Mouse (Mus musculus) E14TG2a.4 (cell line): ENCODE data around the gene Tcp10b.
"Not testable (repeated sequence)": the region's sequence is repeated elsewhere in the genome, so short reads cannot be mapped to it uniquely, and the experiment has no call there.

Experiments used
- H3K27me3 ChIP-seq: 2 replicates; pipeline ENCODE4 v1.6.1; 2014; ENCODE audit warnings: low read length, control low read depth; ENCODE audit not compliant: insufficient read depth
- H3K36me3 ChIP-seq: 2 replicates; pipeline ENCODE4 v1.6.1; 2014; ENCODE audit warnings: low read length, control low read depth; ENCODE audit not compliant: insufficient read depth
- H3K4me1 ChIP-seq: replicated peaks from 2 replicates; pipeline ENCODE4 v1.6.1; 2014; ENCODE audit warnings: low read depth, low read length, control low read depth
- H3K4me3 ChIP-seq: replicated peaks from 2 replicates; pipeline ENCODE4 v1.5.1; 2014; ENCODE audit warnings: mild to moderate bottlenecking, low read length
- H3K9me3 ChIP-seq: 2 replicates; pipeline ENCODE4 v1.6.1; 2014; ENCODE audit warnings: low read length, control low read depth

Tcp10b gene

DNA sequence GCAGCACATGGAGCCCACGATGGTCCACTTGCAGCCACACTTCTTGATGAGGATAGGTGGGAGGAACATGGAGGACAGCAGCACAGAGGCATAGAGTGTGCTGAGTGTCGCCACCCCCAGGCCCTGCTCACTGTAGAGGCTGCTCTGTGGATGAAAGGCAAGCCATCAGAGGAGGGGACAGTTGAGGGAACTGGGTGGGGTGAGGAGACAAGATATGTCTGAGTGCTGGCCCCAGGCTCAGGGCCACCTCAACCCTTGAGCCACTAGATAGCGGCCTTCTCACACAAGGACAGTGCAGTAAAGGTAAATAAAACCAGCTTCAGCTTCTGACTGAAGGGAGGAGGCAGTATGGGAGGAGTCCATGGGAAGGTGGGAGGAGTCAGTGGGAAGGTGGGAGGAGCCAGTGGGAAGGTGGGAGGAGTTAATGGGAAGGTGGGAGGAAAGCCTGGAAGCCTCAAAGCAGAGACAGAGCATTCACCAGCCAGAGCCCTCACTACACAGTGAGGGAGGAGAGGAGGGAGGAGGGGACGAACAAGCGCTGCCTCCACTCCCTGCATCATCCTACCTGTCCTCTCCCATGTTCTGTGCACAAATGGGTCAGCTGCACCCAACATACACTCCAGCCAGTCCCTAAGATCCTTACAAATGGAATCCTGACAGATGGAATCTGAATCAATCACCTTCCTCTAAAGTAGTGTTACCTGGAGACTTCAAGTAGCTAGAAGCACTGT, 62.6 kb downstream of the Tcp10b start:
- H3K4me3 ChIP-seq, H3K9me3 ChIP-seq, H3K4me1 ChIP-seq, H3K36me3 ChIP-seq, H3K27me3 ChIP-seq: not testable (repeated sequence)

DNA sequence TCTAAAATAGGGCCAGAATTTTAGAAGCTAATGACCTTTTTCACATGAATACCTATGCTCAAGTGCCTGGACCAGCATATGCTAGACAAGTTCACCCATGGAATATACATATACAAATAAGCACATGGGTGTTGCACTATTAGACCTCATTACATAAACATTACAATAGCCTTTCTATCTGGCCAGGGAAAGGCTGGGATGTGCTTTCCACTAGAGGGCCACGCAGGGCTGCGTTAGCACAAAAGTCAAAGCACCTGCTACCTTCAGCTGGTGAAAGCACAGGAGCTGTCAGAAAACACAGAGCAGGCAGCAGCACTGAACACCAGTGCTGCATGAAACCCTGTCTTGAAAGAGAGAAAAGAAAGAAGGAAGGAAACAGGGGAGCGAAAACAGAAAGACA, 63.3 kb downstream of the Tcp10b start:
- not testable (repeated sequence) for H3K4me3 ChIP-seq, H3K36me3 ChIP-seq, H3K27me3 ChIP-seq, H3K9me3 ChIP-seq, H3K4me1 ChIP-seq

DNA sequence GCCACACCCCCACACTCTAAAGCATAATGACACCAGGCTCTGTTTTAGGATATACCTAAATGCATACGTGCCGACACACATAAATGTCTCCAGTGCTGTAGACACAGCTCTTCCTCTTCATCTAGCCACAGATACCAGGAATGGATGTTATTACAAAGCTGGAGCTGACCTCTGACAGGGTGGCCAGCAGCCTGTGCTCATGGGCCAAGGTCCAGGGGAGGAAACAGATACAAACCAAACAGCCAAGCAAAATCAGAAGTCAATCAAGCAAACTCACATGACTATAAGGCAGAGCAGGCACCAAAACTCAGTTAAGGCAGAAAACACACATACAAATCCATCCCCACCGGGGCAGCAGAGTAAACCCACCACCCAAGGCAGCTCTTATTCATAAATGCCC, 68.4 kb downstream of the Tcp10b start:
- not testable (repeated sequence) for H3K27me3 ChIP-seq, H3K9me3 ChIP-seq, H3K4me1 ChIP-seq, H3K36me3 ChIP-seq, H3K4me3 ChIP-seq

DNA sequence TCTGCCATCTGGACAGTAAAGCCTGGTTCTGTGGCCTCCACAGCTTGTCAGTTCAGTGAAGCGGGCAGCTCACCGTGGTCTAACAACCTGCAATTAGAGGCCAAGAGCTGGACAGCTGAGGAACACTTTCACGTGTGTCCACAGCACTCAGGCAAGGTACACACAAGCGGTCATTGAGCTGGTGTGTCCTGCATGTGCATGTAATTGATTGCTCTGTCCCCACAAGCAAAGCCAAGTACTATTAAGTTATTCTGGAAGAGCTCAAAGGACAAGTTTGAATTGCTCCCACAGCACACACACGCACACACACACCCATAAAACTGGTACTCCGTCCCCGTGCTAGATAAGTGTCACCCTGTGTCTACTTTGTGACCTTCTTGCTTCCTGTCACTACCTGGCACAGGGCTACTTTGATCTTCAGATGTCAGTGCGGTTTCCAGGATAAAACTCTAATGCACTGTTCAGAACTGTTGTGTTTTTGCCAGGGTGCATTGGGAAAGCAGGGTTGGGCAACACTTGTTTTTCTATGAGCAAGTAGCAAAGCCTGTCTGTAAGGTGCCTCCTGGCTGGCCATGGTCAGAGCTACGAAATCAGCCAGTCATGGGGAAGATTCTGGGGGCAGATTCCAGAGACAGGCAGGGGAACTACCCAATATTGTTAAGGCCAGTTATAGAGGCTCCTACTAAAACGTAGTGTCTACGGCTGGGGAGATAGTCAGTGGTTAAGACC, 69.0 kb downstream of the Tcp10b start:
- H3K4me3 ChIP-seq, H3K4me1 ChIP-seq, H3K9me3 ChIP-seq, H3K27me3 ChIP-seq, H3K36me3 ChIP-seq: not testable (repeated sequence)

DNA sequence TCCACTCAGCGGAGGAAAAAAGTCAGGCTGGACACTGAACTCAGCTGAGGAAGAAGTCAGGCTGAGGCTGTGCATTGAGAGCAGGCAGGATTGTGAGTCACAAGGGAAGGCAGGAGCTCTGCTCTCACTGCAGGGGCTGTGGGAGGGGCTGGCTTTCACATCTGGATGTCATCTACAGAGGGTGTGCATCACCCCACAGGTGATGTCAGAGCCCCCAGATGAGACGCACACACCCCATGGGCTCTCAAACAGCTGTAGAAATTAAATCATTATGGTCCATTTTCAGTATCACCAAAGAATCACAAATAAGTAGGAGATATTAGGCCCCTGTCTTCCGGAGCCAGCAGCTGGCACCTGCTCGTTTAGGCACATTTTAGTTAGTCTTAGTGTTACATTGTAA, 70.8 kb downstream of the Tcp10b start, which contains the start of gene Unc93a:
Gene Unc93a, minus strand, starts transcription at position 101 of the 400 bp plus-strand sequence.
- not testable (repeated sequence) for H3K9me3 ChIP-seq, H3K4me1 ChIP-seq, H3K36me3 ChIP-seq, H3K4me3 ChIP-seq, H3K27me3 ChIP-seq
